Mouse (Mus musculus): ENCODE results near the gene Macrod2. TPM values are rescaled to one million over a fixed set of nuclear protein-coding genes. Genes with fewer than 3 reads are reported as not detected.

Gene Macrod2
- polyA plus RNA-seq, 1 experiment: not detected

DNA sequence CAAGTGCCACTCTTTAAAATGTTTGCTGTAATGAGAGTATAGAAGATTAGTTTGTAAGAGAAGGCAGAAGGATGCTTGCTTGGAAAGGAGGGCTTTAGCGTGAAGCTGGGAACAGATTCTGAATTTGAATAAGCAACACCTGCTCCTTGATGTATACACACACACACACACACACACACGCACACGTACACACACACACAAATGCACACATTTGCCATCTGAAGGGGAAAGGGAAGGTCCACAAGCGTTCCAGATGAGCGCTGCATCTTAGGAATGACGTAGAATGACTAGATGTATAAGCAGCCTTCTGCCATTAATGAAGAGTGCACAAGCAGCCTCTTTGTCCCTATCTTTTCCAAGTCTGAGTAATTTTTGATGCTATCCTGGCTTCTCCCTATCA lies 1660.5 kb downstream of the Macrod2 start:
- TF ChIP-seq CTCF (IDR thresholded peaks at IDR 0.05; ENCODE audit: insufficient read depth, low read depth, low read length) (no peak), POLR2A (IDR thresholded peaks at IDR 0.05; ENCODE audit: insufficient read depth, low read depth, low read length) (no peak)
- H3K4me1 ChIP-seq (ENCODE audit: control insufficient read depth, insufficient read depth, low read length): peaks cover 5% of the 10 kb centered on the region
- no peak overlapping the region for H3K27ac ChIP-seq (ENCODE audit: insufficient read depth, low read depth, low read length)
- 98% methylated on average over 6 of the region's 6 CpGs for WGBS
- no peak overlapping the region for H3K4me3 ChIP-seq (ENCODE audit: insufficient read depth, low read depth, low read length)

DNA sequence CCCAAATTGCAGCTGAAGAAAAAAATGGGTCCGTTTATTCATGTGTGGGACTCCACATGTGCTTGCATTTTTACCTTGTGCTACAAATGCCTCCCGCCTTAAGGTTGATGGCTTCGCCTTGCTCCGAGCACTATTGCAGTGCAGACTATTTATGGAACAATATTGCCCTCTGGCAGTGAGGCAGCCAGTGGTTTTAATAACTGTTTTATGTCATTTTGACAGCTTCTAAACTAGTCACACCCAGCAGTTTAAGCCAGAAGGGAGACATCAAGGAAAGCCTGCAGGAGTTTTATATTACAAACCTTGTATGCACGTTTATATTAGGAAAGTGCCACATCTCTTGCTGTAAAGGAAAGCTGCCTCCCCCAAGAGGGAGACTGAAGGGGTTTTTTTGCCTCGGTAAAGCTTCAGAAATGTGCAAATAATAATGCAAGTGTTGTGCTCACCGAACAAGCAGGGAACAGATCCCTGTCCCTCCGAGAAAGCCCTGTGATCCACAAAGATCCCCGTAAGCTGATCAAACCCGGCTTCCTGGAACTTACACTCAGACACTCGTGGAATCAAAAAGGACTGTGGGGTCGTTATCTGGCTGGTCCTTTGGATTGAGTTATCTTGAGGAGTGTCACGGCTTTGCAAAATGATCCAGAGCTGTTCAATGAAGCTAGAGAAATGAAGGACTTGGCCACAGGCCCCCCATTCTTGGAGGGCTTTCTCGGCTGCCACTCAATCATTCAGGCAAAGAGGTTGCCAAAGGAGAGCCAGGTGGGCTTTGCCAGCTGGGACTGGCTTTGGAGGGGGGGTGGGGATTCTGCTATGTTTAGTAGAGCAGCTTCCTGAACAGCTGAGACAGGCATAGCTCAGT lies 1663.0 kb downstream of the Macrod2 start:
- TF ChIP-seq POLR2A (IDR thresholded peaks at IDR 0.05; ENCODE audit: insufficient read depth, low read depth, low read length) (no peak), CTCF (IDR thresholded peaks at IDR 0.05; ENCODE audit: insufficient read depth, low read depth, low read length) (no peak)
- 44% methylated on average over 14 of the region's 14 CpGs for WGBS
- Histone ChIP-seq H3K4me3 (ENCODE audit: insufficient read depth, low read depth, low read length) (no peak overlapping the region), H3K4me1 (ENCODE audit: control insufficient read depth, insufficient read depth, low read length) (peaks cover 5% of the 10 kb centered on the region), H3K27ac (ENCODE audit: insufficient read depth, low read depth, low read length) (no peak overlapping the region)

DNA sequence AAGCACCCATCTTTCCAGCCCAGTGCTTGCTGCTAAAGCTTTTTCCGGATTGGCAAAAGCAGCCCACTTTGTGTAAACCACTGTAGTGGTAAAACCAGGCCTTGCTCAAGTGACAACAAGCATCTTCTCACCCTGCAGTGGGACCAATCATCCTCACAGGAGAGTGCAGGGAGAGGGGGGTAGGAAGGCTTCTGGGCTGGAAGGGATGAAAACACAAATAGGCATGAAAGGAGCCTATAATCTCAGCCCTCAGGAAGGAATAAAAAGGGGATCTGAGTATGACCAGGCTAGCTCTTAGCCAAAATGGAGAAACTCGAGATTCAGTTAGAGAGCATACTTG lies 1663.6 kb downstream of the Macrod2 start:
- H3K4me3 ChIP-seq (ENCODE audit: insufficient read depth, low read depth, low read length): no peak overlapping the region
- TF ChIP-seq CTCF (IDR thresholded peaks at IDR 0.05; ENCODE audit: insufficient read depth, low read depth, low read length): no peak
- no peak for TF ChIP-seq POLR2A (IDR thresholded peaks at IDR 0.05; ENCODE audit: insufficient read depth, low read depth, low read length)

DNA sequence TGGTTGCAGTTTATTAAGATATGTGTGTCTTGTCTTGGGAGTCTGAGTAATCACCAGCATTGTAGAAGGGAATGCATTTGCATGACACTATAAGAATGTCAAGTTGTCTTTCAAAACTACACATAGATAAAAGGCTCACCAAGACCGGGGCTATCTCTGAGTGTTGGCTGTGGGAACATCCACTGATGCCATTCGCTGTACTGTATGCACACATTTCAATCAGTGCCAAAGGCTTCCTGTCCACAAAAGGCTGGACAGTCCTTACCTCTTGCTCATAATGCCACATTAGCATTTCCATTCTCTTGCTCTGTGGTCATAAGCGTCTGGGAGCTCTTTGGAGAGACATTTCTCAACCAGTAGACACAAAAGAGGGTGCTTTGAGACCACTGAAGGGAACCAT lies 1713.8 kb downstream of the Macrod2 start:
- no peak overlapping the region for H3K4me3 ChIP-seq (ENCODE audit: insufficient read depth, low read depth, low read length)
- 41% methylated on average over 3 of the region's 3 CpGs for WGBS
- TF ChIP-seq POLR2A (IDR thresholded peaks at IDR 0.05; ENCODE audit: insufficient read depth, low read depth, low read length): no peak
- TF ChIP-seq CTCF (IDR thresholded peaks at IDR 0.05; ENCODE audit: insufficient read depth, low read depth, low read length): no peak
- no peak overlapping the region for H3K27ac ChIP-seq (ENCODE audit: insufficient read depth, low read depth, low read length)
- no peaks in the 10 kb centered on the region for H3K4me1 ChIP-seq (ENCODE audit: control insufficient read depth, insufficient read depth, low read length)

More for the DNA sequence above, 1663.6 kb downstream of the Macrod2 start:
- 56% methylated on average over 2 of the region's 2 CpGs for WGBS
- peaks cover 5% of the 10 kb centered on the region for H3K4me1 ChIP-seq (ENCODE audit: control insufficient read depth, insufficient read depth, low read length)
- H3K27ac ChIP-seq (ENCODE audit: insufficient read depth, low read depth, low read length): no peak overlapping the region

DNA sequence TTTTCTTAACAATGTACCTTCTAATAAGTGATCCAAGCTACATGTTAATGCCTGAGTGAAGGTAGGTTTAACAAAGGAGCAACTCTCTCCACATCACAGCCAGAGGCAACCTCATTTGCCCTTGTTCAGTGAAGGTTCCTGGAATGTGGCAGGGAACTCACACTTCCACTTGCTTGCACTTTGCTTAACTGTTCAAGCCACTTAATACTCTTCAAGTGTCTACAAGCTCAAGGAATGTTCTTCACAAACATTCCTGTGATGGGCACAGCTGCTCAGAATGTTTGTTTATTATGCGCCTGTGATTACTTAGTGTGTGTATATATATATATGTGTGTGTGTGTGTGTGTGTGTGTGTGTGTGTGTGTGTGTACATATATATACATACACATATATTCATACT lies 1721.5 kb downstream of the Macrod2 start:
- TF ChIP-seq POLR2A (IDR thresholded peaks at IDR 0.05; ENCODE audit: insufficient read depth, low read depth, low read length): no peak
- no peak for TF ChIP-seq CTCF (IDR thresholded peaks at IDR 0.05; ENCODE audit: insufficient read depth, low read depth, low read length)
- no peak overlapping the region for H3K27ac ChIP-seq (ENCODE audit: insufficient read depth, low read depth, low read length)
- WGBS: 96% methylated on average over 1 of the region's 1 CpGs
- H3K4me3 ChIP-seq (ENCODE audit: insufficient read depth, low read depth, low read length): no peak overlapping the region
- no peaks in the 10 kb centered on the region for H3K4me1 ChIP-seq (ENCODE audit: control insufficient read depth, insufficient read depth, low read length)

DNA sequence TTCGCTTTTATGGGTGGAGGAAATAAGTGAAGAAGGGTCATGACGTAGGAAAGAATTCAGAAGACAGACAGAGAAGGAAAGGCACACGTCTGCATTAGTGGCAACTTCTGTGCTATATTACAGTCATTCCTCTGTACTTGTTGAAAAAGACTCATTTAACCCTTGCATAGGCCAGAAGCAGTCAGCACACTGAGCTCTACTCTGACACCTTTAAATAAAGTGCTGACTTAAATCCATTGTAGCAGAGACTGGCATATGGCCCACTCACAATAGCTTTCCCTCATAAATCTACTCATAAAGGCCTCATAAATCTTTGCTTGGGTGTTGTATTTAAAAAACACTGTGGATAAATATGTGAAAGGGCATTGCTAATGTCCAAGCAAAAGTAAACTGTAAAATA lies 1733.0 kb downstream of the Macrod2 start:
- Histone ChIP-seq H3K27ac (ENCODE audit: insufficient read depth, low read depth, low read length) (no peak overlapping the region), H3K4me1 (ENCODE audit: control insufficient read depth, insufficient read depth, low read length) (no peaks in the 10 kb centered on the region), H3K4me3 (ENCODE audit: insufficient read depth, low read depth, low read length) (no peak overlapping the region)
- TF ChIP-seq POLR2A (IDR thresholded peaks at IDR 0.05; ENCODE audit: insufficient read depth, low read depth, low read length): no peak
- no peak for TF ChIP-seq CTCF (IDR thresholded peaks at IDR 0.05; ENCODE audit: insufficient read depth, low read depth, low read length)
- WGBS: 92% methylated on average over 3 of the region's 3 CpGs

DNA sequence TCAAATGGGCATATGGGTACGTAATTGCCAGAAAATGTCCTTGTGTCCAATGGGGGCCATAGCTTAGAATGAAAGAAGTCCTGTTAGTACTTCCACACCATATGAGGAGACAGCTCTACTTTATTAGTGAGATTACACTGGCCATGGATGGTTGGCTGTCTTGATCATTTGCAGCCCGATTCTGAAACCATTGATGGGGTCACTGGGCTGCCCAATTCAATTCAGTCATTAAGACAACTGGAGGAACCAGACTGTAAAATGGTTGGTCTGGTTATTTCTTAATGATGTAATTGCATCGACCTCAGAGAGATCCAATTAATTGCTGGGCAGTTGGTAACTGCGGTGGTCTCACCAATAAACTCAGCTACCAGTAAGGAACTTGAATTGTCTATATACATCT lies 1734.1 kb downstream of the Macrod2 start:
- no peaks in the 10 kb centered on the region for H3K4me1 ChIP-seq (ENCODE audit: control insufficient read depth, insufficient read depth, low read length)
- WGBS: 78% methylated on average over 4 of the region's 4 CpGs
- TF ChIP-seq CTCF (IDR thresholded peaks at IDR 0.05; ENCODE audit: insufficient read depth, low read depth, low read length) (no peak), POLR2A (IDR thresholded peaks at IDR 0.05; ENCODE audit: insufficient read depth, low read depth, low read length) (no peak)
- no peak overlapping the region for H3K27ac ChIP-seq (ENCODE audit: insufficient read depth, low read depth, low read length)
- no peak overlapping the region for H3K4me3 ChIP-seq (ENCODE audit: insufficient read depth, low read depth, low read length)

DNA sequence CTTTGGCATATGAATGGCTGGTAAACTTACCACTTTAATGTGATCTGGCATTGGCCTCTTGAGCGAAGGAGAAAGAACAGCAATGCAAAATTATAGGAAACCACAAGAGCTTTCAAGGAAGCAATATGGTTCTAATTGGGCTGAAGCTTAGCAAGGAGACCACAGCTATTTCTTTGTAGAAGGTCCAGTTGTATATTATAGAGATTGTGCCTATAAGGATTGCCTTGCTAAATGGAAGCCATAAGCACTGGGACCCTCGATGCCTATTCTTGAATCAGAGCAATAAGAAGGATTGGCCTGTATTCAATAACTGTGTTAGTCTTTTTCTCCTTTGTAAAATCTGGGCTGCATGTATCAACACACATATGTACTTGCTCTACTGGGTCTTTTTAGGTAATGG lies 1754.2 kb downstream of the Macrod2 start:
- TF ChIP-seq CTCF (IDR thresholded peaks at IDR 0.05; ENCODE audit: insufficient read depth, low read depth, low read length): no peak
- TF ChIP-seq POLR2A (IDR thresholded peaks at IDR 0.05; ENCODE audit: insufficient read depth, low read depth, low read length): no peak
- H3K27ac ChIP-seq (ENCODE audit: insufficient read depth, low read depth, low read length): no peak overlapping the region
- 87% methylated on average over 2 of the region's 2 CpGs for WGBS

DNA sequence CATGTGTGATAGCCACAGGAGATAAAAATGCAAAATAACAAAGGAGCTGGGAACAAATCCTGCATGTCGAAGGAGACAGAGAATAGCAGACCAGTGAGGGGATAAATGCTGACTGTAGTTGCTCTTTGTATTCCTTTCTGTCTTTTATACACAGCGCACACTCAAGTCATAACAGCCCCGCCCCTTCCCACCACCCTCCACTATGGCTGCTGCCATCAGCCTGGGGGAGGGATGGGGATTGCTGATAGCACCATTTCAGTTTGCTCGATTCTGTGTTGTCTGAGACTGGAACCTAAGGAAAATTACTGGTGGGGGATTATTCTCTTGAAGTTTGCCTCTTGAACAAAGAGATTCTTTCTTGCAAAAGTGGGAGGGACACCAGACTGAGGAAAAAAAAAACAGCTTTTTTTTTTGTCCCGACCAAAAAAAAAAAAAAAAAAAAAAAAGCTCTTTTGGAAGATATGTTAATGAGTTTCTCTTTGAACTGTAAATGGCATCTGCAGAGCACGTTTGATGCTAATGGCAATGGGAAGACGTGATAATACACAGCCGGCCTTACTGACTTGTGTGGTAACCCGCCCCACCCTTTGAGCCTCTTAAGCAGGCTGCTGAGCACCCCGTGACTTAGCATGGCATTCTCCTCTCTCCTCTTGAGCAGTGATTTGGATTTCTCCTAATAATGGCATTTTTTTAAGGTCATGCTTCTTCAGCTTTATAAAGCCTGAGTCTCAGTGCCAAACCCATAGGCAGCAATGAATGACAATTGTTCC lies 1768.6 kb downstream of the Macrod2 start:
- peaks cover 7% of the 10 kb centered on the region; the same call in 1 of the 2 replicates for H3K4me1 ChIP-seq (ENCODE audit: control insufficient read depth, insufficient read depth, low read length)
- 18% methylated on average over 10 of the region's 10 CpGs for WGBS
- H3K27ac ChIP-seq (ENCODE audit: insufficient read depth, low read depth, low read length): peak overlapping the region; percentile 5; the same call in 1 of the 2 replicates
- H3K4me3 ChIP-seq (ENCODE audit: insufficient read depth, low read depth, low read length): no peak overlapping the region
- TF ChIP-seq CTCF (IDR thresholded peaks at IDR 0.05; ENCODE audit: insufficient read depth, low read depth, low read length) (no peak), POLR2A (IDR thresholded peaks at IDR 0.05; ENCODE audit: insufficient read depth, low read depth, low read length) (no peak)

More for the DNA sequence above, 1754.2 kb downstream of the Macrod2 start:
- no peak overlapping the region for H3K4me3 ChIP-seq (ENCODE audit: insufficient read depth, low read depth, low read length)
- no peaks in the 10 kb centered on the region for H3K4me1 ChIP-seq (ENCODE audit: control insufficient read depth, insufficient read depth, low read length)
